Mouse (Mus musculus): ENCODE results near the gene Trmo. TPM values are rescaled to one million over a fixed set of nuclear protein-coding genes. Genes with fewer than 3 reads are reported as not detected.

The Trmo gene
- polyA plus RNA-seq, 1 experiment from 2014 or later, result 10.4 TPM

DNA sequence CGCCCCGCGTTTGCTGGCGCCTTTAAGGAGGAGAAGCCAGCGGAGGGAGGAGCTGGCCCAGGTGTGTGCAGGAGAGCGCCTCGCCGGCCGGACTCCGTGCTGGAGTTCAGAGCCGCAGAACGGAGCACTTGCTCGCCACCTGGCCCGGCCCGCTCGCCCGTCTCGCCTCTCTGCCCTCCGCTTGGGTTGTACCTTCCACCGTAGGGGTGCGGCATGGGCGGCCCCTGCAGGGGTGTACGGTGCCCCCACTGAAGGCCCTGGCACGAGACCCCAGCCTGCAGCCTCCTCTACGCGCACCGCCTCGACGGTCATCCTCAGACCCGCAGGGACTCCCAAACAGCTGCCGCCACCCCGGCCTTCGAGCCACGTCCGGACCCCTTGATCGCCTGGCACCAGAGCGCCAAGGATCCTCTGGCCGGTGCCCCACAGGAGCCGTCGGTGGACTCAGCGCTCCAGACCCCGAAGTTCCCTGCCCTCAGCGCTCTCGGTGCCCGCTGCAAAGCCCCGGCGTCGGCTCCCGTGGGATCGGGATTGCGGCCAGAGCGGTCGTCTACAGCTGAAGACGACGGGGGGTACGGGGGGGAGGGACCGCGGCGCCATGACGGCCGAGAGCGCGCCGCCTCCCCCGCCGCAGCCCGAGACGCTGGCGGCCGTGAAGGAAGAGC, 45.5 kb downstream of the Trmo start, which contains the start of gene Foxe1:
TSS of gene Foxe1 (plus strand) at position 14 of the 665 bp plus-strand sequence.
- Histone ChIP-seq H3K4me3 (peak within 1 kb of the TSS; percentile 45), H3K27me3 (ENCODE audit: insufficient read depth, poor library complexity, severe bottlenecking) (peaks cover 100% of the 10 kb centered on the region), H3K9me3 (no peaks in the 10 kb centered on the region), H3K36me3 (no peaks in the 10 kb centered on the region), H3K4me1 (replicated peaks) (peaks cover 28% of the 10 kb centered on the region), H3K27ac (0 out of 2 replicates have a peak within 1 kb of the TSS, but pooled peaks have one; percentile 5)
- WGBS, result 1% methylated on average over 70 of the region's 70 CpGs
- DNase-seq (ENCODE audit: low spot score), result peak; percentile 43

DNA sequence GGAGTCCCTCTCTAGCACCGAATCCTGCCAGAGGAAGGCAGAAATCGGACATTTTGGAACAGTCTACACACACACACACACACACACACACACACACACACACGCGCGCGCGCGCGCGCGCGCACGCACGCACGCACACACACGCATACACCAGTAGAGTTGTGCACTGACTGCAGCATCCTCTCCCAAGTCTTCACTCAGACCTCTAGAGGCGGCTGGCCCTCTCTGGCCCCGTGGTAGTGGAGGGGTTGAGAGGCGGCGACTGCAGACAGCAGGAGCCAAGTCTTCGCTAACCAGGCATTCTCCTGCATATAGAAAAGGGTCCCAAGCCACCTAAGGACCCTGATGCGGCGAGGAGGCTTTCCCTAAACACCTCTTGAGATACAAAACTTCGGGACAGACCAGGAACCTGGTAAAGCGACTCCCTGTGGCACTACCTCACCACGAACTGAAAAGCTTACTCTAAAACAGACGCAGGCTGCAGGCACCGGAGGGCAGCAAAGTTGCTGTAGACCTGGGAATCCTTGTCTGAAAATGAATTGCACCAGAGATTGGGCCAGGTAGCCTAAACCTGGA, 46.4 kb downstream of the Trmo start:
- peaks cover 100% of the 10 kb centered on the region for H3K27me3 ChIP-seq (ENCODE audit: insufficient read depth, poor library complexity, severe bottlenecking)
- H3K9me3 ChIP-seq, result no peaks in the 10 kb centered on the region
- DNase-seq (ENCODE audit: low spot score), result peak; percentile 60
- H3K4me3 ChIP-seq, result peak overlapping the region; percentile 45; the same call in 1 of the 2 replicates
- H3K36me3 ChIP-seq, result no peaks in the 10 kb centered on the region
- no peak overlapping the region for H3K27ac ChIP-seq
- under 1% methylated on average over 28 of the region's 28 CpGs for WGBS
- H3K4me1 ChIP-seq (replicated peaks), result peaks cover 28% of the 10 kb centered on the region

DNA sequence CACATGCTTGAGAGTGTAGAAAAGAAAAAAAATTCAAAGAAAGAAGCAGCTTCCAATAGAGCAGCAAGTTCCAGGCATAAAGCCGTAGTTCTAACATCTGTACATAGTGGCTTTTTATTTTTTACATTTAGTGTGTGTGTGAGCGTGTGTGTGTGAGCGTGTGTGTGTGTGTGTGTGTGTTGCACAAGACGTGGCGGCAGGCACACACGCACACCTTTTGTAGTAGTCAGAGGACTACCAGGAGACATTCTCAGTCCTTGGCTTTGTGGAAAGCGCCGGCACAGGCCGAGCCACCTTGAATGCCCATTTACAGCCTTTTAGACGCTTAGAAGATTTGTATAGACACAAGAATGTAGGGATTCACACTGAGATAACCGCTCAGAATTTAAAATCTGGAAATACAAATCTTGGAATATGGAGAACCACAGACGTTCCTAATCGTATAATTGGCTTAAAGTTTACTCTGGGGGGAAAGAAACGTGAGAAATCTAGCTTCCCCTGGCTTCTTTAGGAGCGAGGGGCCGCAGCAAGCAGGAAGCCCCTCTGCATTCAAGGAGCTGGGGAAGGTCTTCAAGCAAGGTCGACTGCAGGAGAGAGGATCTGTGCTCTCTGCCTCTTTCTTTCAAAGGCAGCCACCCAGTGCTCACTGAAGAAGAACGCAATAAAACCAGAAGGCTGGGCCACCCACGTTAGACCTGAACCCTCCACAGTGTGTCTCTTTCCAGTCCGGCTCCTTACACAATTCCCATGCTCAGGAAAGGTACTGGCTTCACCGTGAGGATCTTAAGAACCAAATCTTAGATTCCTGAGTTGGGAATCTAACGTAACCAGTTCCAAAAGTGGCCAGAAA, 47.2 kb downstream of the Trmo start:
- DNase-seq (ENCODE audit: low spot score), result peak; percentile 42
- Histone ChIP-seq H3K4me3 (peak overlapping the region; percentile 45; the same call in 1 of the 2 replicates), H3K27ac (no peak overlapping the region), H3K27me3 (ENCODE audit: insufficient read depth, poor library complexity, severe bottlenecking) (peaks cover 100% of the 10 kb centered on the region), H3K9me3 (no peaks in the 10 kb centered on the region), H3K4me1 (replicated peaks) (peaks cover 28% of the 10 kb centered on the region), H3K36me3 (no peaks in the 10 kb centered on the region)
- WGBS, result 9% methylated on average over 22 of the region's 22 CpGs

DNA sequence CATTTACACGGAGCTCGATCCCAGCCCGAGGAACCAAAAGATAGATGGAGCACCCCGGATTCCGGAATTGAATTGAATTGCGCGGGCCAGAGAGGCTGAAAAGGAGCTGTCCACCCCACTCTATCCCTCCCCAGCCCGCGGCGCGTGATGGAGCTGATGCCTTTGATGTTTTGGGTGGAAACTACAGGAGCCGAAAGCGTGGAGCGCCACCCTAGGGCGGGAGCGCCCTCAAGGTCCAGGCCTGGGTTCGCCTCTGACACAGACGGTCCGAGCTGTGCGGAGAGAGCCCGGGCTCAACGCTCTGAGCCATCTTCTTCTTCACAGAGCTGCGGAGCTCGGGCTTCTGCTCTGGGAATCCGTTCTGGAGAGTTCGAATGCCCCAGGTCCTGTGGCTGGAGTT, 49.7 kb downstream of the Trmo start:
- no peak overlapping the region for H3K4me3 ChIP-seq
- no peak overlapping the region for H3K27ac ChIP-seq
- H3K4me1 ChIP-seq (replicated peaks), result peaks cover 23% of the 10 kb centered on the region
- H3K36me3 ChIP-seq, result no peaks in the 10 kb centered on the region
- peak; percentile 45 for DNase-seq (ENCODE audit: low spot score)
- WGBS, result 2% methylated on average over 26 of the region's 26 CpGs
- no peaks in the 10 kb centered on the region for H3K9me3 ChIP-seq
- H3K27me3 ChIP-seq (ENCODE audit: insufficient read depth, poor library complexity, severe bottlenecking), result peaks cover 92% of the 10 kb centered on the region

DNA sequence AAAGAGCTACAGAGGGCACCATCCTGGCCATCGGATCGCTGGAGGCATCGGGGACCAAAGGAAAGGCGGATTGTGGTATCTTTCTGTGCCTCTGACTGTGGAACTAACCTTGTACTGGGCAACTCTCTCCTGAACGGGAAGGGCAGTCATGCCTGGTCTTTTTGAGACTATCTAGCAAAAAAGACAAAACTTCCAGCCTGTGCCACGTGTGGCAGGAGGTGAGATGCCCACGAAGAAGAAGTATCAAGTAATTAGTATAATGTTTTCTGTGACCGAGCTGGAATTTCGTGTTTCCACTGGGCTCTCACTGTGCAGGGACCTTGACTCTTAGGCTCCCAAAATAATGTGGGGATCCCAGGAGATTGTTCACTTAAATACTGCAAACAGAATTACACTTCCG, 50.2 kb downstream of the Trmo start:
- Histone ChIP-seq H3K4me3 (no peak overlapping the region), H3K27ac (no peak overlapping the region), H3K9me3 (no peaks in the 10 kb centered on the region), H3K27me3 (ENCODE audit: insufficient read depth, poor library complexity, severe bottlenecking) (peaks cover 86% of the 10 kb centered on the region), H3K4me1 (replicated peaks) (peaks cover 18% of the 10 kb centered on the region), H3K36me3 (no peaks in the 10 kb centered on the region)
- WGBS, result 14% methylated on average over 10 of the region's 10 CpGs
- DNase-seq (ENCODE audit: low spot score), result peak; percentile 14

DNA sequence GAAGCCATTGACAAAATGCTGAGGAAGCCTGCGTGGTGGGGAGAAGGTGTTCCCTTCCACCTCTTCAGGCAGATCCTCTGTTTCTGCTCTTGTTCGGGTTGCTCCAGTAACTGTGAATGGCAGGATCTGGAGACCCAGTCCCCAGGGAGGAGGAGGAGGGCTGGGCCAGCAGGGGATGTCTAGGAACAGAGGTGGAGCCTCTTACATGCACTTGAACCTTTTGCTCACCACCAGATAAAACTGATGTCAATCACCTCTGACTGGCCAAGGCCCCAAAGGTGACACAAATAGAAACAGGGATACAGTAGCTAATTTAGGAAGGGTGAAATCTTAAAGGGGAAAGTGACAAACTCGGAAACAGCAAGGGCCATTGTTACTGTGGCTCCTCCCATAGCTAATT, 51.2 kb downstream of the Trmo start:
- H3K4me3 ChIP-seq, result no peak overlapping the region
- H3K4me1 ChIP-seq (replicated peaks), result peaks cover 9% of the 10 kb centered on the region; the same call in 1 of the 2 replicates
- no peaks in the 10 kb centered on the region for H3K36me3 ChIP-seq
- peaks cover 76% of the 10 kb centered on the region for H3K27me3 ChIP-seq (ENCODE audit: insufficient read depth, poor library complexity, severe bottlenecking)
- WGBS, result 3% methylated on average over 3 of the region's 3 CpGs
- H3K27ac ChIP-seq, result no peak overlapping the region
- DNase-seq (ENCODE audit: low spot score), result no peak
- no peaks in the 10 kb centered on the region for H3K9me3 ChIP-seq

DNA sequence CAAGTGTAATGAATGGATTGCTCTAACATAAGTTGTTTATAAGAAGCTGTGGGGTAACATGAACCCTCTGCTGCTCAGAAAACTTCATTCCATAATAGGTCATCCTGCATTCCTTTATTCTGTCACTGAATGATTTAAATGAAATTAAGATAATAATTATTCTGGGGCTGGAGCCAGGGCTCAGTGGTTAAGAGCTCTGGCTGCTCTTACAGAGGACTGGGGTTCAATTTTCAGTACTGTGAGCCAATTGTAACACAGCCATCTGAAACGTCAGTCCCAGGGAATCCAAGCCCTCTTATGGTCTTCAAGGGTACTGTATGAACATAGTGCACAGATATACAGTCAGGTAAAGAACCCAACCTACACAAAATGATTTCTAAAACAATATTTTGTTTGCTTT, 53.4 kb downstream of the Trmo start:
- no peak overlapping the region for H3K4me3 ChIP-seq
- no peaks in the 10 kb centered on the region for H3K36me3 ChIP-seq
- no peak for DNase-seq (ENCODE audit: low spot score)
- 0 out of 2 replicates have a peak, but pooled peaks cover 5% of the 10 kb centered on the region for H3K4me1 ChIP-seq (replicated peaks)
- WGBS, result 16% methylated on average over 1 of the region's 1 CpGs
- H3K9me3 ChIP-seq, result no peaks in the 10 kb centered on the region
- peaks cover 59% of the 10 kb centered on the region for H3K27me3 ChIP-seq (ENCODE audit: insufficient read depth, poor library complexity, severe bottlenecking)
- H3K27ac ChIP-seq, result no peak overlapping the region

DNA sequence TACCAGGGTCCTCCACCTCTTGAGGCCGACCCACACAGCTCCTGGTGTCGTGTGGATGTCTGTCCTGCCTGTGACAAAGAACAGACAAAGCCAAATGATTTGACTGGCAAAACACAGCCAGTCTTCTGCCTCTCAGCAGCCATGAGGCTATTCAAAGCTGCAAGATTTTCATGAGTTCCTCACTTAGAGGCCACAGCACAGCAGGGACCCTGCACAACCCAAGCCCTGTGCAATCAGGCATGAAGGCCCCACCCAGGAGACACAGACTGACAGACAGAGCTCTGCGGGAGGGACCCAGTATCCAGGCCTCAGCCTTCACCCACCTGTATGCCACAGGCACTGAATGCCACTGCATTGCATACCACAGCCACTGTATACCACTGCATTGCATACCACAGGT, 60.3 kb downstream of the Trmo start:
- Histone ChIP-seq H3K4me3 (no peak overlapping the region), H3K27ac (0 out of 2 replicates have a peak overlapping the region, but pooled peaks have one; percentile 40), H3K4me1 (replicated peaks) (peaks cover 5% of the 10 kb centered on the region), H3K9me3 (no peaks in the 10 kb centered on the region), H3K27me3 (ENCODE audit: insufficient read depth, poor library complexity, severe bottlenecking) (peaks cover 4% of the 10 kb centered on the region; the same call in 1 of the 2 replicates), H3K36me3 (no peaks in the 10 kb centered on the region)
- WGBS, result 37% methylated on average over 3 of the region's 3 CpGs
- no peak for DNase-seq (ENCODE audit: low spot score)

Other genes with a start within 250 kb of the Trmo start
- gene Xpa, start 193.1 kb downstream of the Trmo start, polyA plus RNA-seq (2016; fragmentation: Nextera tagmentation; extraction: Ambion mirVana), result 24.5 and 26.7 TPM in 2 replicates
- 0.27 and 0.60 TPM in 2 replicates for gene Foxe1, start 45.8 kb downstream of the Trmo start, polyA plus RNA-seq (2016; fragmentation: Nextera tagmentation; extraction: Ambion mirVana)
- gene Hemgn, start 24.1 kb upstream of the Trmo start, polyA plus RNA-seq (2016; fragmentation: Nextera tagmentation; extraction: Ambion mirVana), result 13.2 and 14.3 TPM in 2 replicates
- 250 and 377 TPM in 2 replicates for gene Anp32b, start 61.5 kb upstream of the Trmo start, polyA plus RNA-seq (2016; fragmentation: Nextera tagmentation; extraction: Ambion mirVana)
- 79.1 and 80.5 TPM in 2 replicates for gene Nans, start 99.8 kb upstream of the Trmo start, polyA plus RNA-seq (2016; fragmentation: Nextera tagmentation; extraction: Ambion mirVana)
- gene Trim14, start 146.7 kb upstream of the Trmo start, polyA plus RNA-seq (2016; fragmentation: Nextera tagmentation; extraction: Ambion mirVana), result 0.94 and 1.2 TPM in 2 replicates
- gene Coro2a, start 212.8 kb upstream of the Trmo start, polyA plus RNA-seq (2016; fragmentation: Nextera tagmentation; extraction: Ambion mirVana), result 5.9 and 10.8 TPM in 2 replicates

Data from hindbrain, embryonic 10.5 days (tissue).